Mouse (Mus musculus) monocyte, adult 5-6 weeks (primary cell): ENCODE measurements around the gene Usp24. TPM values are rescaled to one million over a fixed set of nuclear protein-coding genes. Genes with fewer than 3 reads are reported as not detected.

Experiments
- ATAC-seq: fragments of 153-309, 156-312 bp; replicated peaks from 2 replicates; pipeline ENCODE4 v1.8.0; 2017; ENCODE audit warnings: mild to moderate bottlenecking; ENCODE audit not compliant: low TSS enrichment, insufficient number of reproducible peaks, severe bottlenecking, poor library complexity, low FRiP score
- total RNA-seq: library from RNA; stranded (forward); fragments of 200-1000, 200-491, 200-594 nt; gene quantifications from 3 replicates; pipeline ENCODE4 v1.2.3, GENCODE M21; 2017

Usp24 gene
- total RNA-seq, 1 experiment from 2014 or later: 31.8 TPM

- no peak for ATAC-seq
Measured at GRCm38 (mm10) chr4:106389908-106390307, 73.9 kb downstream of the Usp24 start.

GRCm38 (mm10) chr4:106409621-106410020, 93.6 kb downstream of the Usp24 start:
- no peak for ATAC-seq

- ATAC-seq: no peak
Measured at GRCm38 (mm10) chr4:106419256-106419655, 103.2 kb downstream of the Usp24 start.

- ATAC-seq: no peak
Measured at GRCm38 (mm10) chr4:106419791-106420190, 103.8 kb downstream of the Usp24 start.

- ATAC-seq: no peak
Measured at GRCm38 (mm10) chr4:106422597-106422996, 106.6 kb downstream of the Usp24 start.

- no peak for ATAC-seq
Measured at GRCm38 (mm10) chr4:106424560-106424959, 108.5 kb downstream of the Usp24 start.

- no peak for ATAC-seq
Measured at GRCm38 (mm10) chr4:106426286-106426685, 110.3 kb downstream of the Usp24 start.

- no peak for ATAC-seq
Measured at GRCm38 (mm10) chr4:106428616-106429015, 112.6 kb downstream of the Usp24 start.

- no peak for ATAC-seq
Measured at GRCm38 (mm10) chr4:106429106-106429505, 113.1 kb downstream of the Usp24 start.

GRCm38 (mm10) chr4:106430431-106430830, 114.4 kb downstream of the Usp24 start:
- ATAC-seq: no peak

- ATAC-seq: no peak
Measured at GRCm38 (mm10) chr4:106435426-106435825, 119.4 kb downstream of the Usp24 start.

- ATAC-seq: no peak; the same call in 1 of the 2 replicates
Measured at GRCm38 (mm10) chr4:106436475-106436874, 120.5 kb downstream of the Usp24 start.

GRCm38 (mm10) chr4:106437207-106437606, 121.2 kb downstream of the Usp24 start:
- no peak for ATAC-seq

- no peak for ATAC-seq
Measured at GRCm38 (mm10) chr4:106438763-106439162, 122.8 kb downstream of the Usp24 start.

- no peak for ATAC-seq
Measured at GRCm38 (mm10) chr4:106443182-106443581, 127.2 kb downstream of the Usp24 start.

- ATAC-seq: no peak
Measured at GRCm38 (mm10) chr4:106449306-106449705, 133.3 kb downstream of the Usp24 start.

GRCm38 (mm10) chr4:106452401-106452800, 136.4 kb downstream of the Usp24 start:
- ATAC-seq: no peak

- ATAC-seq: no peak
Measured at GRCm38 (mm10) chr4:106453108-106453507, 137.1 kb downstream of the Usp24 start.

GRCm38 (mm10) chr4:106453516-106453915, 137.5 kb downstream of the Usp24 start:
- no peak for ATAC-seq

- no peak for ATAC-seq
Measured at GRCm38 (mm10) chr4:106454541-106454940, 138.5 kb downstream of the Usp24 start.

GRCm38 (mm10) chr4:106462016-106462415, 146.0 kb downstream of the Usp24 start:
- no peak for ATAC-seq
